Comparison of ENCODE assay signal across 18 mouse cellular contexts in the genomic region with DNA sequence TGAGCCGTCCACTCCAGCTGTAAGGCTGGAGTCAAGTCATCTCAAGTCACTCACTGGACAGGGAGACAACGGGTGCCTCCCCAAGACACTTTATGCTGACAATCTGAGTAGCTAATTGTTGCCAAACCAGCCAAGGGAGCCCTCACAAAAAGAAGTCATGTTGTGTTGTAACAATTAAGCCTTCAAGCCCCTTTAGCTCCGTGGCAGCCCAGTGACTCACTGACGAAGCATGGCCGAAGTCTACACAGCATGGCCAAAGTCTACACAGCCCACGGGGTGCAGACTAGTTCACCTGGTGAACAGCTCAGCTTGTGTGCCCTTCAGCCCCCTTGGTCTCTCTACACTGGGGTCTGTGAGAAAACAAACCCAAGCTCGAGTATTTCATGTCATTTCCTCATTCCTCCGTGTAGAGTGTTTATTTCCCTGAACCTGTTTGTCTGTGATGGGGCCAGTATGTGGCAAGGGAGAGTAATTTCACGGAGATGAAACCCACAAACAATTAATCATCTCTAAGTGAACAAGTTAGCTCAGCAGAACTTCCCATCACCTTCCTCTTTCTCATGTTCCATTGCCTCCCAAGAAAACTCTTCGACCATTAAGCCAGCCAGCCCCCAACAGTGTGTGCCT. TPM values are rescaled to one million over a fixed set of nuclear protein-coding genes. Genes with fewer than 3 reads are reported as not detected.
DNase-seq lines count a peak whose midpoint lies in the region; ATAC-seq and TF ChIP-seq lines count a peak whose summit lies in the region.
"Had no signal": no experiment of that assay in that cellular context is flagged by ENCODE, and none has a peak within 500 bp of the region (broad histone marks: within the 10 kb centered on the region; RNA-seq: fewer than 3 reads in every experiment).

No protein-coding gene starts in this region.

- peak; percentile 33; the same call in 1 of the 2 replicates for ATAC-seq in liver, postnatal 0 days
- ATAC-seq in liver, embryonic 11.5 days (replicated peaks; ENCODE audit: low FRiP score) = no peak
- peak; percentile 24 for ATAC-seq in Patski
- peak; percentile 15 to 19; a peak in 2 of 4 replicates for ATAC-seq in hematopoietic stem cell, adult 5-6 weeks (replicated peaks in 1 of 2; ENCODE audit: insufficient read depth in 1 of 2, low FRiP score in 2 of 2, low TSS enrichment in 1 of 2, low read depth in 1 of 2, poor library complexity in 2 of 2, severe bottlenecking in 2 of 2)
- ATAC-seq in stomach, postnatal 0 days (ENCODE audit: low FRiP score, low TSS enrichment) = no peak; the same call in 1 of the 2 replicates
- ATAC-seq: forebrain, embryonic 14.5 days; midbrain, embryonic 13.5 days had no signal

- no peak overlapping the region for H3K9ac ChIP-seq in liver, postnatal 0 days (replicated peaks)
- no peak overlapping the region for H3K9ac ChIP-seq in liver, embryonic 11.5 days (ENCODE audit: low read depth, low read length)
- no peak overlapping the region for H3K9ac ChIP-seq in stomach, postnatal 0 days (ENCODE audit: low read length)
- H3K9ac ChIP-seq: heart, embryonic 15.5 days; liver, embryonic 13.5 days; midbrain, embryonic 13.5 days; stomach, embryonic 15.5 days had no signal

- no peak for DNase-seq in liver, postnatal 0 days
- DNase-seq in liver, embryonic 11.5 days (ENCODE audit: low spot score) = no peak
- no peak for DNase-seq in Patski (ENCODE audit: low read depth, low spot score)
- DNase-seq in stomach, postnatal 0 days (ENCODE audit: low spot score) = no peak
- DNase-seq in right cerebral cortex, postnatal 10 days (ENCODE audit: low spot score in 2 of 2) = no peak
- DNase-seq in adrenal gland, postnatal 14 days = no peak
- DNase-seq: cerebellum, postnatal 10 days; kidney, postnatal 10 days; left cerebral cortex, postnatal 4 days; liver, embryonic 13.5 days; retina, postnatal 1 day had no signal

- H3K27ac ChIP-seq in liver, postnatal 0 days (ENCODE audit: low read depth) = 0 out of 2 replicates have a peak overlapping the region, but pooled peaks have one; percentile 8
- no peak overlapping the region for H3K27ac ChIP-seq in liver, embryonic 11.5 days (ENCODE audit: low read depth, low read length)
- peak overlapping the region; percentile 18; the same call in 1 of the 2 replicates for H3K27ac ChIP-seq in stomach, postnatal 0 days (replicated peaks)
- H3K27ac ChIP-seq: heart, embryonic 15.5 days; layer of hippocampus, adult 2 months; liver, embryonic 13.5 days; midbrain, embryonic 13.5 days; stomach, embryonic 15.5 days had no signal

- H3K4me1 ChIP-seq in liver, postnatal 0 days (ENCODE audit: insufficient read depth) = peaks cover 8% of the 10 kb centered on the region
- peaks cover 4% of the 10 kb centered on the region; the same call in 1 of the 2 replicates for H3K4me1 ChIP-seq in liver, embryonic 11.5 days (replicated peaks; ENCODE audit: control insufficient read depth, insufficient read depth, low read length)
- no peaks in the 10 kb centered on the region for H3K4me1 ChIP-seq in stomach, postnatal 0 days (replicated peaks; ENCODE audit: control insufficient read depth, insufficient read depth)
- H3K4me1 ChIP-seq: midbrain, embryonic 13.5 days; stomach, embryonic 15.5 days had no signal

- POLR2A ChIA-PET in Patski (lab: Charles Lee) = interaction anchor here (1.1 kb wide), 1 partner anchor 19 kb away, joined by 4 read pairs; no protein-coding TSS in a partner anchor

- H3K27me3 ChIP-seq in liver, postnatal 0 days (ENCODE audit: insufficient read depth, low read length) = no peaks in the 10 kb centered on the region
- no peaks in the 10 kb centered on the region for H3K27me3 ChIP-seq in liver, embryonic 11.5 days (replicated peaks; ENCODE audit: control insufficient read depth, insufficient read depth, low read length)
- no peaks in the 10 kb centered on the region for H3K27me3 ChIP-seq in Patski
- no peaks in the 10 kb centered on the region for H3K27me3 ChIP-seq in stomach, postnatal 0 days (ENCODE audit: control insufficient read depth, insufficient read depth, low read length)
- H3K27me3 ChIP-seq: CH12.LX; heart, embryonic 15.5 days; liver, embryonic 13.5 days; midbrain, embryonic 13.5 days; stomach, embryonic 15.5 days had no signal

- WGBS in liver, postnatal 0 days (ENCODE audit: insufficient replicate concordance) = 42% methylated on average over 10 of the region's 10 CpGs
- 69% methylated on average over 10 of the region's 10 CpGs for WGBS in liver, embryonic 11.5 days
- 52% methylated on average over 10 of the region's 10 CpGs for WGBS in stomach, postnatal 0 days

- no peaks in the 10 kb centered on the region for H3K9me3 ChIP-seq in liver, postnatal 0 days (ENCODE audit: low read length)
- H3K9me3 ChIP-seq in liver, embryonic 11.5 days (ENCODE audit: control insufficient read depth, low read length) = 0 out of 2 replicates have a peak, but pooled peaks cover 2% of the 10 kb centered on the region
- no peaks in the 10 kb centered on the region for H3K9me3 ChIP-seq in stomach, postnatal 0 days (ENCODE audit: control insufficient read depth, low read length)
- H3K9me3 ChIP-seq: heart, embryonic 15.5 days; liver, embryonic 13.5 days; midbrain, embryonic 13.5 days; stomach, embryonic 15.5 days had no signal

- CTCF ChIA-PET in Patski (lab: Charles Lee) = interaction anchor here (0.8 to 1.3 kb wide), 4 partner anchors 18 to 130 kb away, joined by 3 read pairs; no protein-coding TSS in a partner anchor

- TF ChIP-seq CTCF in liver, postnatal 0 days (IDR thresholded peaks at IDR 0.05; ENCODE audit: low read depth) = no peak
- no peak for TF ChIP-seq CTCF in Patski (IDR thresholded peaks at IDR 0.05)
- TF ChIP-seq CTCF in stomach, postnatal 0 days (IDR thresholded peaks at IDR 0.05; ENCODE audit: low read depth) = no peak

- TF ChIP-seq EP300 in liver, postnatal 0 days (IDR thresholded peaks at IDR 0.05; ENCODE audit: low read depth) = no peak
- TF ChIP-seq EP300 in stomach, postnatal 0 days (optimal IDR thresholded peaks at IDR 0.05) = no peak

- H3K36me3 ChIP-seq in liver, postnatal 0 days (replicated peaks; ENCODE audit: insufficient read depth, low read length) = no peaks in the 10 kb centered on the region
- H3K36me3 ChIP-seq in liver, embryonic 11.5 days (ENCODE audit: control insufficient read depth, insufficient read depth, low read length) = no peaks in the 10 kb centered on the region
- no peaks in the 10 kb centered on the region for H3K36me3 ChIP-seq in stomach, postnatal 0 days (ENCODE audit: control insufficient read depth, insufficient read depth, low read length)
- H3K36me3 ChIP-seq: heart, embryonic 15.5 days; liver, embryonic 13.5 days; midbrain, embryonic 13.5 days; stomach, embryonic 15.5 days had no signal

- H3K4me3 ChIP-seq in liver, postnatal 0 days (ENCODE audit: low read depth, low read length) = no peak overlapping the region
- no peak overlapping the region for H3K4me3 ChIP-seq in liver, embryonic 11.5 days (ENCODE audit: low read depth, low read length)
- H3K4me3 ChIP-seq in stomach, postnatal 0 days (ENCODE audit: low read depth, low read length) = no peak overlapping the region
- H3K4me3 ChIP-seq: heart, embryonic 15.5 days; layer of hippocampus, adult 2 months; liver, embryonic 13.5 days; midbrain, embryonic 13.5 days; stomach, embryonic 15.5 days had no signal

- in situ Hi-C loops in Patski (cut with MboI; ENCODE audit: low pct_unique_long_range_greater_than_20kb) = loop anchor here (10.0 kb wide), 5 partner anchors 52 to 368 kb away; a partner anchor contains a TSS

- H3K4me2 ChIP-seq in liver, postnatal 0 days (ENCODE audit: low read depth, low read length) = no peak overlapping the region
- no peak overlapping the region for H3K4me2 ChIP-seq in liver, embryonic 11.5 days
- H3K4me2 ChIP-seq in stomach, postnatal 0 days (replicated peaks; ENCODE audit: low read depth) = no peak overlapping the region
- H3K4me2 ChIP-seq: heart, embryonic 15.5 days; liver, embryonic 13.5 days; midbrain, embryonic 13.5 days; stomach, embryonic 15.5 days had no signal

RNA-seq across cellular contexts. Expression of a gene that starts 30.3 kb away (rescaled TPM):
- 63.7 and 68.4 TPM in 2 replicates for polyA plus RNA-seq in liver, postnatal 0 days (2015; fragmentation: Nextera tagmentation; extraction: Ambion mirVana)
- polyA plus RNA-seq in liver, embryonic 11.5 days (2014; fragmentation: Nextera tagmentation; extraction: Ambion mirVana) = 163 and 185 TPM in 2 replicates
- 100 TPM for polyA plus RNA-seq in Patski (2021)
- total RNA-seq in hematopoietic stem cell, adult 5-6 weeks (2017) = 206 and 249 TPM in 2 replicates
- polyA plus RNA-seq in stomach, postnatal 0 days (2015; fragmentation: Nextera tagmentation; extraction: Ambion mirVana) = 100 and 103 TPM in 2 replicates
- total RNA-seq in adrenal gland, postnatal 14 days (2021) = 61.4 and 62.6 TPM in 2 replicates

Comparison
In these comparisons a context has a peak if more than half of its experiments do, and no peak if none do; other contexts are left out.
1. ATAC-seq: peak in liver, postnatal 0 days (single experiment), Patski (single experiment) and hematopoietic stem cell, adult 5-6 weeks (2 of 2); none in liver, embryonic 11.5 days (single experiment) and stomach, postnatal 0 days (single experiment).